Mouse (Mus musculus) midbrain, postnatal 0 days (tissue): Measurements from ENCODE around the gene Smap2. TPM values are rescaled to one million over a fixed set of nuclear protein-coding genes. Genes with fewer than 3 reads are reported as not detected.
A peak's percentile ranks its signal among the peaks of the same experiment; 100 is the strongest.

Experiments used
- ATAC-seq: fragments of 200-750 bp; cut with Nextera tagmentation; 2 replicates; pipeline ENCODE4 v1.8.0; 2017; ENCODE audit warnings: moderate number of reproducible peaks, mild to moderate bottlenecking, moderate TSS enrichment, moderate library complexity; ENCODE audit not compliant: low FRiP score
- DNase-seq: peaks from one replicate; pipeline ENCODE4 v3.0.0-alpha.2; 2015; ENCODE audit warnings: low spot score
- H3K27ac ChIP-seq: fragments of 300-500 bp; sonication (generic); 2 replicates; pipeline ENCODE4 v1.5.1; 2014; ENCODE audit warnings: low read depth, mild to moderate bottlenecking, low read length, mixed read lengths
- H3K27me3 ChIP-seq: fragments of 300-500 bp; sonication (generic); 2 replicates; pipeline ENCODE4 v1.6.1; 2014; ENCODE audit warnings: low read length, control low read depth, mixed read lengths; ENCODE audit not compliant: insufficient read depth
- H3K36me3 ChIP-seq: fragments of 300-500 bp; sonication (generic); 2 replicates; pipeline ENCODE4 v1.6.1; 2014; ENCODE audit warnings: low read length, control low read depth, mixed read lengths; ENCODE audit not compliant: insufficient read depth
- H3K4me1 ChIP-seq: fragments of 300-500 bp; sonication (generic); 2 replicates; pipeline ENCODE4 v1.6.1; 2014; ENCODE audit warnings: mild to moderate bottlenecking, control low read depth, antibody characterized with exemption, low read length, mixed read lengths; ENCODE audit not compliant: insufficient read depth
- H3K4me2 ChIP-seq: fragments of 300-500 bp; sonication (generic); 2 replicates; pipeline ENCODE4 v1.6.1; 2014; ENCODE audit warnings: low read depth, mild to moderate bottlenecking, low read length, mixed read lengths; ENCODE audit not compliant: poor library complexity, severe bottlenecking
- H3K4me3 ChIP-seq: fragments of 300-500 bp; sonication (generic); 2 replicates; pipeline ENCODE4 v1.5.1; 2014; ENCODE audit warnings: low read depth, mild to moderate bottlenecking, low read length, moderate library complexity
- H3K9ac ChIP-seq: fragments of 300-500 bp; sonication (generic); replicated peaks from 2 replicates; pipeline ENCODE4 v1.6.1; 2014; ENCODE audit warnings: mild to moderate bottlenecking, low read length, moderate library complexity, mixed read lengths; ENCODE audit not compliant: poor library complexity, severe bottlenecking
- H3K9me3 ChIP-seq: fragments of 300-500 bp; sonication (generic); 2 replicates; pipeline ENCODE4 v1.6.1; 2016; ENCODE audit warnings: low read length, control low read depth
- CTCF ChIP-seq: IDR thresholded peaks from 2 replicates; pipeline ENCODE4 v1.5.1; 2016; ENCODE audit warnings: antibody characterized with exemption, mild to moderate bottlenecking
- WGBS: fragments of 180-500 bp; shearing (Covaris S2); extraction: QIAGEN DNeasy Blood & Tissue Kit; methylation state at CpG from one replicate; pipeline ENCODE4 v1.1.7; 2014; 5-methylcytosine and 5-hydroxymethylcytosine counted together
- polyA plus RNA-seq: library from polyadenylated mRNA; unstranded; fragments of >200 nt; fragmentation: Nextera tagmentation; extraction: Ambion mirVana; gene quantifications from 2 replicates; pipeline ENCODE4 v1.2.1, GENCODE M21; 2015
- total RNA-seq: library from RNA; depleted of rRNA; stranded (reverse); fragments of >200 nt; gene quantifications from 2 replicates; pipeline ENCODE4 v1.2.3, GENCODE M21; 2014

The Smap2 gene
- total and polyA plus RNA-seq, 2 experiments from 2014 or later, result 45.5 to 91.6 TPM

DNA sequence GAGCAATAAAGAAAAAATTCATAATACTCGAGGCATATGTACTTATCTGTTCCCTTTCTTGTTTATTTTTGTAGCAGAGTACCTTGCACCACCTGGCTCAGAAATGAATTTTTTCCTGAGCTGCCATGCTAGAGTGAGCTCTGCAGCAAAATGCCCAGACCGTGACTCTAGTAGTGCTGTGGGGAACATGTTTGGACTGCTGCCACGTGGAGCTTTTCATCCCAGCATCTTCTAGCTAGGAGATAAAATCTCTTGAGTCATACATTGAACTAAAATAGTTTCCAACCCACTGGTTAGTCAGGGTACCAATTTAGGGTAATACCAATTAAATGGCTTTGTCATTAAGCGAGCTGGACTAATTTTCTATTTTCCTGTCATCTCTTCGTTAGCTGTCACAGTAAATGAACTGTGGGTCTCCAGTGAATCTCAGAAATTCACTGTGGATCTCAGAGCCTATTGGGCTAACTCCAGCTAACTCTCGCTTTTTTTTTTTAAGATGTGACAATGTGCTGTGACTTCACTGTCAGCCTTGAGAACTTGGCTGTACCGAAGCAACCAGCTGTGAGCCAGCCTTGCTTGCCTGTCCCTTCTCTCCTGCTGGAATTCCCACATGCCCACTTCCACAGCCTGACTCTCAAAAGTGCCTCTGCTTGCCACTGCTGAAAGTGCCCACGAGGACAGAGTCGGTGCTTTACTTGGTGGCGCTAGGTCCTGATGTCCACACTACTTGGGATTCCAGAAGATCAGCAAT, 3.2 kb upstream of the Smap2 start:
- H3K36me3 ChIP-seq, result no peaks in the 10 kb centered on the region
- TF ChIP-seq CTCF, result no peak
- H3K27me3 ChIP-seq, result no peaks in the 10 kb centered on the region
- no peak overlapping the region for H3K4me2 ChIP-seq
- H3K9me3 ChIP-seq, result no peaks in the 10 kb centered on the region
- H3K4me3 ChIP-seq, result no peak overlapping the region
- DNase-seq (peak; percentile 14), ATAC-seq (no peak)
- no peaks in the 10 kb centered on the region; the same call in 1 of the 2 replicates for H3K4me1 ChIP-seq
- no peak overlapping the region for H3K27ac ChIP-seq
- 74% methylated on average over 10 of the region's 10 CpGs for WGBS
- no peak overlapping the region for H3K9ac ChIP-seq

GRCm38 (mm10) chr4:121018250-121018649, 1.2 kb upstream of the Smap2 start:
- ATAC-seq, result no peak
- no peak overlapping the region for H3K4me2 ChIP-seq
- H3K9ac ChIP-seq, result no peak overlapping the region
- WGBS, result 87% methylated on average over 3 of the region's 3 CpGs
- H3K9me3 ChIP-seq, result no peaks in the 10 kb centered on the region
- H3K27ac ChIP-seq, result no peak overlapping the region
- TF ChIP-seq CTCF, result no peak
- H3K27me3 ChIP-seq, result no peaks in the 10 kb centered on the region
- no peak for DNase-seq
- no peaks in the 10 kb centered on the region; the same call in 1 of the 2 replicates for H3K4me1 ChIP-seq
- H3K36me3 ChIP-seq, result no peaks in the 10 kb centered on the region
- H3K4me3 ChIP-seq, result no peak overlapping the region

- no peaks in the 10 kb centered on the region; the same call in 1 of the 2 replicates for H3K4me1 ChIP-seq
- DNase-seq (peak; percentile 19), ATAC-seq (peak; percentile 57)
- peak overlapping the region; percentile 67 for H3K27ac ChIP-seq
- H3K9me3 ChIP-seq, result no peaks in the 10 kb centered on the region
- WGBS, result 7% methylated on average over 38 of the region's 40 CpGs
- peak overlapping the region; percentile 82 for H3K9ac ChIP-seq
- peak overlapping the region; percentile 65 for H3K4me3 ChIP-seq
- H3K4me2 ChIP-seq, result peak overlapping the region; percentile 69
- TF ChIP-seq CTCF, result no peak
- no peaks in the 10 kb centered on the region for H3K36me3 ChIP-seq
- no peaks in the 10 kb centered on the region for H3K27me3 ChIP-seq
Measured at GRCm38 (mm10) chr4:121016021-121016898, 787 bp downstream of the Smap2 start.

GRCm38 (mm10) chr4:121015268-121015659, 1.8 kb downstream of the Smap2 start:
- Histone ChIP-seq H3K36me3 (no peaks in the 10 kb centered on the region), H3K9ac (no peak overlapping the region), H3K4me1 (no peaks in the 10 kb centered on the region; the same call in 1 of the 2 replicates), H3K27me3 (no peaks in the 10 kb centered on the region), H3K9me3 (no peaks in the 10 kb centered on the region), H3K4me2 (peak overlapping the region; percentile 69), H3K4me3 (peak overlapping the region; percentile 65), H3K27ac (no peak overlapping the region)
- DNase-seq, result no peak
- TF ChIP-seq CTCF, result no peak
- 79% methylated on average over 7 of the region's 7 CpGs for WGBS
- no peak for ATAC-seq

GRCm38 (mm10) chr4:121014594-121015267, 2.3 kb downstream of the Smap2 start:
- 82% methylated on average over 10 of the region's 10 CpGs for WGBS

More at GRCm38 (mm10) chr4:121014594-121015267, 2.3 kb downstream of the Smap2 start:
- no peaks in the 10 kb centered on the region for H3K27me3 ChIP-seq
- DNase-seq, result no peak
- no peak for TF ChIP-seq CTCF
- peak overlapping the region; percentile 65 for H3K4me3 ChIP-seq
- no peak overlapping the region for H3K27ac ChIP-seq
- no peak for ATAC-seq
- peak overlapping the region; percentile 69 for H3K4me2 ChIP-seq
- H3K4me1 ChIP-seq, result no peaks in the 10 kb centered on the region; the same call in 1 of the 2 replicates
- no peak overlapping the region for H3K9ac ChIP-seq
- H3K36me3 ChIP-seq, result no peaks in the 10 kb centered on the region
- H3K9me3 ChIP-seq, result no peaks in the 10 kb centered on the region
